ENCODE assay signal across 14 mouse cellular contexts in genomic region chr2:146571857-146572256, GRCm38 (mm10). TPM values are rescaled to one million over a fixed set of nuclear protein-coding genes. Genes with fewer than 3 reads are reported as not detected.
A peak's percentile ranks its signal among the peaks of the same experiment; 100 is the strongest.
DNase-seq lines count a peak whose midpoint lies in the region.
"Had no signal": no experiment of that assay in that cellular context is flagged by ENCODE, and none has a peak within 500 bp of the region (broad histone marks: within the 10 kb centered on the region; RNA-seq: fewer than 3 reads in every experiment).

No protein-coding gene starts in this region.

- intact Hi-C loops in heart, postnatal 10 days (cut with DNase I) = no loop called here
- intact Hi-C loops in heart, postnatal 36 days (cut with DNase I) = no loop called here

- DNase-seq in heart, adult 11 months = peak; percentile 51
- no peak for DNase-seq in heart, postnatal 10 days
- DNase-seq in 3T3-L1 (ENCODE audit: low read depth, low spot score) (peak; percentile 13), MN1 (ENCODE audit: low spot score) (no peak)
- peak; percentile 63 to 78 for DNase-seq in layer of hippocampus, adult 18-20 months (ENCODE audit: low spot score in 2 of 2)
- DNase-seq in left cerebral cortex, adult 9 months (ENCODE audit: low spot score in 2 of 2) = peak; percentile 35 to 60
- DNase-seq in lung, postnatal 25 days (ENCODE audit: low spot score) = no peak
- no peak for DNase-seq in heart, postnatal 36 days
- DNase-seq: adrenal gland, postnatal 14 days; B cell, adult 2 months; cerebellum, adult 2 months; heart, adult 18-20 months; kidney, adult 2 months; kidney, postnatal 14 days had no signal

RNA-seq across cellular contexts. Expression of gene Ralgapa2, which starts 59.7 kb away (rescaled TPM):
- total RNA-seq in heart, postnatal 10 days (2021) = 10 to 100 TPM; 32.1 to 32.7 TPM
- 10 to 100 TPM; 19.0 to 21.3 TPM for total RNA-seq in layer of hippocampus, adult 18-20 months (2021)
- total RNA-seq in heart, postnatal 36 days (2021) = 10 to 100 TPM; 39.6 to 45.0 TPM

Comparison
In these comparisons a context has a peak if more than half of its experiments do, and no peak if none do; other contexts are left out.
1. DNase-seq: peak in heart, adult 11 months (single experiment), 3T3-L1 (single experiment), layer of hippocampus, adult 18-20 months (2 of 2) and left cerebral cortex, adult 9 months (2 of 2); none in heart, postnatal 10 days (0 of 2), lung, postnatal 25 days (single experiment), heart, postnatal 36 days (0 of 2) and MN1 (single experiment).